Comparison of ENCODE assay signal across 1 mouse cellular context in the genomic region with DNA sequence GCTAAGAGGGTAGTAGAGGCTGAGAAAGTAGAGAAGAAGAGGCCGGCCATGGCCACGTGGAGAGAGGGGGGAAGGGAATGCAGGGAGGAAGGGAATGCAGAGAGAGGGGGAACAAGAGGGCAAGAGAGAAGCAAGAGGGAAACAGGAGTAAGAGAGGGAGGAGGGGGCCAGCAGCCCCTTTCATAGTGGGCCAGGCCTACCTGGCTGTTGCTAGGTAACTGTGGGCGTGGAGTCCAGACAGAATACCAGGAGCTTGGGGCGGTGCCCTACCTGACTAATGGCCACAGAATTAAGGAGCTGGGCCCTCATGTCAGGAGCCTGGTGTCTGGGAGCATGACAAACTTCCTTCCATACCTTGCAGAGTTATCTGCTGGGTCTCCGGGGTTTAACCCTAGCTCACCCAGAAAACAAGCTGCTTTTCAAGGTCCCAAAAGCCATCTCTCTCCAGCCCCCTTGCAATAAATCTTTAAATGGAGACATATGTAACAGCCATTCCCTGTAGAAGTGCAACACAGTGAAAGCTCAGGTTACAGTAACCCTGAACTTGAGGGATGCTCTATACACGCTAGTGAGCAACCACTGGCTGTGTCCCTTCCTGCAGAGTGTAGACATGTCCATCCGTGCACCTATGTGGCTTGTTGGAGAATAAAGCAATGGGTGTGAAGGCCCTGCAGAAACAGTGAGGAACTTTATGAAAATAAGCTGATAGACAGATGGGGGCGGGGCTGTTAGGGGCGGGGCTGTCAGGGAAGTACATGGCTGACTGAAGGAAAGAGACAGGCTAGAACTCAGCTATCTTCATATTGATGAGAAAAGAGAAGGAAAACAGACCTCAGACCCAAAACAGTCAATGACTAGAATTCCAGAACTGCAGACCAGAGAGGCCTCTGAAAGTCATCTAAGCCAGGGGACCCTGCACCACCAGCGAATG.
TF ChIP-seq lines count a peak whose summit lies in the region.

No protein-coding gene starts in this region.

TF ChIP-seq in MEL, 35 proteins besides CTCF, POLR2A, EP300 and RAD21:
- TF ChIP-seq SIN3A (IDR thresholded peaks at IDR 0.05; ENCODE audit: low read length) = no peak
- no peak for TF ChIP-seq MEF2A (IDR thresholded peaks at IDR 0.05; ENCODE audit: extremely low read depth, insufficient replicate concordance, low read depth, low read length, poor library complexity, severe bottlenecking)
- no peak for TF ChIP-seq ZMIZ1 (IDR thresholded peaks at IDR 0.05; ENCODE audit: low read depth, low read length)
- no peak for TF ChIP-seq USF2 (IDR thresholded peaks at IDR 0.05; ENCODE audit: borderline replicate concordance in 1 of 2, insufficient read depth in 1 of 2, low read depth in 1 of 2, low read length in 2 of 2)
- TF ChIP-seq ETS1 (IDR thresholded peaks at IDR 0.05; ENCODE audit: low read depth, low read length) = no peak
- no peak for TF ChIP-seq CHD2 (IDR thresholded peaks at IDR 0.05; ENCODE audit: low read length)
- no peak for TF ChIP-seq TAL1 (IDR thresholded peaks at IDR 0.05; ENCODE audit: low read length)
- TF ChIP-seq TBP (IDR thresholded peaks at IDR 0.05; ENCODE audit: low read depth, low read length) = no peak
- TF ChIP-seq MXI1 (IDR thresholded peaks at IDR 0.05; ENCODE audit: low read depth, low read length) = no peak
- no peak for TF ChIP-seq NRF1 (IDR thresholded peaks at IDR 0.05; ENCODE audit: insufficient read depth, low read depth, low read length, poor library complexity, severe bottlenecking)
- no peak for TF ChIP-seq GABPA (IDR thresholded peaks at IDR 0.05; ENCODE audit: low read depth, low read length)
- no peak for TF ChIP-seq HCFC1 (IDR thresholded peaks at IDR 0.05; ENCODE audit: low read depth, low read length)
